Mouse (Mus musculus) left cerebral cortex, adult 9 months (tissue): ENCODE measurements at regions not wholly inside any gene's neighbourhood (a gene's known extent, or its start where the extent isn't known, plus 50 kb on each side); places are given as distances from the start of the nearest gene placed in this dataset.
A peak's percentile ranks its signal among the peaks of the same experiment; 100 is the strongest.

ENCODE experiments used
- DNase-seq, 2 experiments: peaks; one replicate each; pipeline ENCODE4 v3.0.0; 2022; ENCODE audit warnings: low spot score in 2 of 2

GRCm38 (mm10) chr9:56547291-56547977 is 129.0 kb downstream of the Hmg20a start:
- DNase-seq: no peak

- DNase-seq: no peak
Observed at GRCm38 (mm10) chr9:56549774-56550173, 131.4 kb downstream of the Hmg20a start.

GRCm38 (mm10) chr9:56550178-56550577 is 131.8 kb downstream of the Hmg20a start:
- no peak for DNase-seq

- peak in 1 of 2 experiments; percentile 33 for DNase-seq
Observed at GRCm38 (mm10) chr9:56551376-56552186, 133.2 kb downstream of the Hmg20a start.

GRCm38 (mm10) chr9:56552187-56552686 is 133.8 kb downstream of the Hmg20a start:
- DNase-seq: no peak

- peak in 1 of 2 experiments; percentile 76 for DNase-seq
Observed at GRCm38 (mm10) chr9:56552766-56553165, 134.4 kb downstream of the Hmg20a start.

GRCm38 (mm10) chr9:56553626-56554025 is 135.2 kb downstream of the Hmg20a start:
- no peak for DNase-seq

- DNase-seq: no peak
Observed at GRCm38 (mm10) chr9:56554096-56554495, 135.7 kb downstream of the Hmg20a start.

GRCm38 (mm10) chr9:56559618-56560144 is 141.3 kb downstream of the Hmg20a start:
- DNase-seq: no peak

- no peak for DNase-seq
Observed at GRCm38 (mm10) chr9:56562440-56562839, 144.0 kb downstream of the Hmg20a start.

- no peak for DNase-seq
Observed at GRCm38 (mm10) chr9:56564048-56564737, 145.8 kb downstream of the Hmg20a start.
